Mouse (Mus musculus): ENCODE results near the gene Gbgt1. TPM values are rescaled to one million over a fixed set of nuclear protein-coding genes. Genes with fewer than 3 reads are reported as not detected.

Gene Gbgt1
- polyA plus RNA-seq (2012; rRNA removed) = 0.41 and 0.81 TPM in 2 replicates

GRCm38 (mm10) chr2:28496671-28497070, at the start of gene Gbgt1:
Gbgt1 (plus strand) TSS chr2:28496891.

GRCm38 (mm10) chr2:28465836-28466518, 30.7 kb upstream of the Gbgt1 start, which contains the start of gene 1700007K13Rik:
1700007K13Rik (minus strand) TSS chr2:28466332.

GRCm38 (mm10) chr2:28467860-28468485, 28.7 kb upstream of the Gbgt1 start, which contains the start of gene Mrps2:
Mrps2 (plus strand) TSS chr2:28468066.

GRCm38 (mm10) chr2:28505795-28506194, 9.1 kb downstream of the Gbgt1 start, which contains the start of gene Gm10134:
Gm10134 (plus strand) TSS chr2:28506095.

GRCm38 (mm10) chr2:28512798-28513401, 16.2 kb downstream of the Gbgt1 start, which contains the start of gene Ralgds:
Ralgds (plus strand) TSS chr2:28513125.

Other genes with a start within 250 kb of the Gbgt1 start
- 9.9 and 11.1 TPM in 2 replicates for gene Ppp1r26, start 50.1 kb upstream of the Gbgt1 start, polyA plus RNA-seq (2012; rRNA removed)
- 0.40 and 0.55 TPM in 2 replicates for gene 1700007K13Rik, start 30.6 kb upstream of the Gbgt1 start, polyA plus RNA-seq (2012; rRNA removed)
- 27.8 and 52.9 TPM in 2 replicates for gene Mrps2, start 28.8 kb upstream of the Gbgt1 start, polyA plus RNA-seq (2012; rRNA removed)
- 0.42 and 0.97 TPM in 2 replicates for gene Gm10134, start 9.2 kb downstream of the Gbgt1 start, polyA plus RNA-seq (2012; rRNA removed)
- gene Ralgds, start 16.2 kb downstream of the Gbgt1 start, polyA plus RNA-seq (2012; rRNA removed) = 76.5 and 84.6 TPM in 2 replicates
- gene Cel, start 66.5 kb downstream of the Gbgt1 start, polyA plus RNA-seq (2012; rRNA removed) = 0.02 and 0.06 TPM in 2 replicates
- 52.6 and 56.7 TPM in 2 replicates for gene Gtf3c5, start 86.9 kb downstream of the Gbgt1 start, polyA plus RNA-seq (2012; rRNA removed)
- gene Gfi1b, start 125.1 kb downstream of the Gbgt1 start, polyA plus RNA-seq (2012; rRNA removed) = 5.2 and 5.5 TPM in 2 replicates
- 21.7 and 25.1 TPM in 2 replicates for gene Tsc1, start 144.3 kb downstream of the Gbgt1 start, polyA plus RNA-seq (2012; rRNA removed)
- gene Spaca9, start 202.8 kb downstream of the Gbgt1 start, polyA plus RNA-seq (2012; rRNA removed) = 1.1 and 1.5 TPM in 2 replicates
- gene Ak8, start 203.3 kb downstream of the Gbgt1 start, polyA plus RNA-seq (2012; rRNA removed) = 0.29 and 0.39 TPM in 2 replicates

All from central nervous system, embryonic 11.5 days (tissue).